Mouse (Mus musculus) heart, embryonic 14.5 days (tissue): ENCODE measurements around the gene Gm9745. TPM values are rescaled to one million over a fixed set of nuclear protein-coding genes. Genes with fewer than 3 reads are reported as not detected.
"Not testable (repeated sequence)": the region's sequence is repeated elsewhere in the genome, so short reads cannot be mapped to it uniquely, and the experiment has no call there.

Experiments used
- ATAC-seq: fragments of 200-750 bp; cut with Nextera tagmentation; 2 replicates; pipeline ENCODE4 v1.8.0; 2017; ENCODE audit warnings: low read depth, moderate TSS enrichment; ENCODE audit not compliant: insufficient number of reproducible peaks, insufficient read depth, low FRiP score
- H3K27ac ChIP-seq, 2 experiments: fragments of 200-500 bp in 1 of 2; fragments of 300-500 bp in 1 of 2; sonication (generic) in 1 of 2; replicated peaks in 1 of 2; 2 replicates each; pipeline ENCODE4 v1.5.1; 2012 to 2014; ENCODE audit warnings: low read depth in 2 of 2, low read length in 2 of 2, control low read depth in 1 of 2, mild to moderate bottlenecking in 1 of 2, mixed read lengths in 1 of 2; ENCODE audit not compliant: control insufficient read depth in 1 of 2, insufficient read depth in 1 of 2
- H3K27me3 ChIP-seq: fragments of 300-500 bp; sonication (generic); 2 replicates; pipeline ENCODE4 v1.6.1; 2014; ENCODE audit warnings: mild to moderate bottlenecking, low read length, control low read depth; ENCODE audit not compliant: control insufficient read depth, insufficient read depth
- H3K36me3 ChIP-seq: fragments of 300-500 bp; sonication (generic); 2 replicates; pipeline ENCODE4 v1.6.1; 2014; ENCODE audit warnings: mild to moderate bottlenecking, control low read depth, low read length, mixed read lengths; ENCODE audit not compliant: control insufficient read depth, insufficient read depth
- H3K4me1 ChIP-seq, 2 experiments: fragments of 200-500 bp in 1 of 2; fragments of 300-500 bp in 1 of 2; sonication (generic) in 1 of 2; 2 replicates each; pipeline ENCODE4 v1.6.1; 2012 to 2014; ENCODE audit warnings: low read length in 2 of 2, control low read depth in 1 of 2, mixed read lengths in 1 of 2; ENCODE audit not compliant: control insufficient read depth in 2 of 2, insufficient read depth in 2 of 2
- H3K4me2 ChIP-seq: fragments of 300-500 bp; sonication (generic); 2 replicates; pipeline ENCODE4 v1.6.1; 2014; ENCODE audit warnings: mild to moderate bottlenecking, low read length
- H3K4me3 ChIP-seq, 2 experiments: fragments of 200-500 bp in 1 of 2; fragments of 300-500 bp in 1 of 2; sonication (generic) in 1 of 2; 2 replicates each; pipeline ENCODE4 v1.5.1; 2012 to 2014; ENCODE audit warnings: low read length in 2 of 2, mild to moderate bottlenecking in 2 of 2, control low read depth in 1 of 2, low read depth in 1 of 2, moderate library complexity in 1 of 2; ENCODE audit not compliant: control insufficient read depth in 1 of 2, insufficient read depth in 1 of 2
- H3K9ac ChIP-seq: fragments of 300-500 bp; sonication (generic); 2 replicates; pipeline ENCODE4 v1.6.1; 2014; ENCODE audit warnings: mild to moderate bottlenecking, low read length
- H3K9me3 ChIP-seq: fragments of 300-500 bp; sonication (generic); 2 replicates; pipeline ENCODE4 v1.6.1; 2016; ENCODE audit warnings: low read length, control low read depth; ENCODE audit not compliant: control insufficient read depth
- WGBS: fragments of 180-500 bp; shearing (Covaris S2); extraction: QIAGEN DNeasy Blood & Tissue Kit; methylation state at CpG from one replicate; pipeline ENCODE4 v1.1.7; 2014; 5-methylcytosine and 5-hydroxymethylcytosine counted together
- polyA plus RNA-seq: library from polyadenylated mRNA; unstranded; fragments of >200 nt; fragmentation: Nextera tagmentation; extraction: Ambion mirVana; gene quantifications from 2 replicates; pipeline ENCODE4 v1.2.1, GENCODE M21; 2014

Gm9745 gene
- polyA plus RNA-seq, 1 experiment from 2014 or later = not detected

GRCm38 (mm10) chr13:8952563-8952962, 4.5 kb upstream of the Gm9745 start, which contains the start of gene Idi2:
Idi2 (plus strand) TSS chr13:8952863.
- H3K4me3 ChIP-seq, H3K27me3 ChIP-seq, H3K36me3 ChIP-seq, H3K4me1 ChIP-seq, H3K4me2 ChIP-seq, H3K9me3 ChIP-seq, H3K9ac ChIP-seq, H3K27ac ChIP-seq, ATAC-seq: not testable (repeated sequence)

GRCm38 (mm10) chr13:8943828-8944227, 4.2 kb downstream of the Gm9745 start:
- H3K4me2 ChIP-seq, H3K4me1 ChIP-seq, H3K4me3 ChIP-seq, H3K9me3 ChIP-seq, H3K27ac ChIP-seq, H3K36me3 ChIP-seq, H3K9ac ChIP-seq, H3K27me3 ChIP-seq: not testable (repeated sequence)
- ATAC-seq = peak; percentile 28; the same call in 1 of the 2 replicates
- no CpG with 5 or more reads among the region's 5 CpGs for WGBS

GRCm38 (mm10) chr13:8941701-8942100, 6.3 kb downstream of the Gm9745 start:
- WGBS = 33% methylated on average over 1 of the region's 5 CpGs
- H3K4me2 ChIP-seq = not testable (repeated sequence)

GRCm38 (mm10) chr13:8941110-8941509, 6.9 kb downstream of the Gm9745 start:
- 66% methylated on average over 4 of the region's 4 CpGs for WGBS
- not testable (repeated sequence) for H3K27ac ChIP-seq

More at GRCm38 (mm10) chr13:8941701-8942100, 6.3 kb downstream of the Gm9745 start:
- H3K9ac ChIP-seq, H3K4me1 ChIP-seq, H3K27me3 ChIP-seq, H3K4me3 ChIP-seq, ATAC-seq, H3K27ac ChIP-seq, H3K36me3 ChIP-seq, H3K9me3 ChIP-seq: not testable (repeated sequence)

GRCm38 (mm10) chr13:8937611-8938140, 10.4 kb downstream of the Gm9745 start:
- H3K27me3 ChIP-seq, H3K4me3 ChIP-seq, ATAC-seq, H3K9me3 ChIP-seq, H3K36me3 ChIP-seq, H3K4me2 ChIP-seq, H3K4me1 ChIP-seq, H3K9ac ChIP-seq, H3K27ac ChIP-seq: not testable (repeated sequence)
- WGBS = 72% methylated on average over 6 of the region's 6 CpGs

More at GRCm38 (mm10) chr13:8941110-8941509, 6.9 kb downstream of the Gm9745 start:
- not testable (repeated sequence) for H3K27me3 ChIP-seq, H3K9ac ChIP-seq, H3K4me1 ChIP-seq, H3K36me3 ChIP-seq, H3K4me3 ChIP-seq, H3K4me2 ChIP-seq, ATAC-seq, H3K9me3 ChIP-seq

GRCm38 (mm10) chr13:8933499-8933898, 14.5 kb downstream of the Gm9745 start:
- H3K27ac ChIP-seq = no peak overlapping the region
- no peaks in the 10 kb centered on the region for H3K9me3 ChIP-seq
- no peak overlapping the region for H3K9ac ChIP-seq
- no peak for ATAC-seq
- no peak overlapping the region for H3K4me2 ChIP-seq
- 43% methylated on average over 2 of the region's 2 CpGs for WGBS
- no peaks in the 10 kb centered on the region for H3K27me3 ChIP-seq
- H3K4me1 ChIP-seq = no peaks in the 10 kb centered on the region
- no peaks in the 10 kb centered on the region for H3K36me3 ChIP-seq
- H3K4me3 ChIP-seq = no peak overlapping the region

- 84% methylated on average over 8 of the region's 8 CpGs for WGBS
Observed at GRCm38 (mm10) chr13:8913890-8914289, 34.1 kb downstream of the Gm9745 start.

GRCm38 (mm10) chr13:8905986-8906385, 42.0 kb downstream of the Gm9745 start:
- ATAC-seq, H3K27me3 ChIP-seq, H3K4me2 ChIP-seq, H3K4me1 ChIP-seq, H3K36me3 ChIP-seq, H3K9ac ChIP-seq, H3K27ac ChIP-seq, H3K4me3 ChIP-seq: not testable (repeated sequence)
- peaks cover 18% of the 10 kb centered on the region for H3K9me3 ChIP-seq
- 85% methylated on average over 2 of the region's 2 CpGs for WGBS

More at GRCm38 (mm10) chr13:8913890-8914289, 34.1 kb downstream of the Gm9745 start:
- not testable (repeated sequence) for H3K36me3 ChIP-seq, H3K4me3 ChIP-seq, H3K4me1 ChIP-seq, ATAC-seq, H3K4me2 ChIP-seq, H3K9ac ChIP-seq, H3K9me3 ChIP-seq, H3K27me3 ChIP-seq, H3K27ac ChIP-seq
